Mouse (Mus musculus) liver, adult (tissue): ENCODE results near the gene Rbks.

Experiments used
- GATA4 ChIP-seq: IDR thresholded peaks from 2 replicates; pipeline ENCODE4 v1.6.1; 2014; ENCODE audit warnings: mild to moderate bottlenecking, low read length; ENCODE audit not compliant: insufficient replicate concordance

Rbks gene

DNA sequence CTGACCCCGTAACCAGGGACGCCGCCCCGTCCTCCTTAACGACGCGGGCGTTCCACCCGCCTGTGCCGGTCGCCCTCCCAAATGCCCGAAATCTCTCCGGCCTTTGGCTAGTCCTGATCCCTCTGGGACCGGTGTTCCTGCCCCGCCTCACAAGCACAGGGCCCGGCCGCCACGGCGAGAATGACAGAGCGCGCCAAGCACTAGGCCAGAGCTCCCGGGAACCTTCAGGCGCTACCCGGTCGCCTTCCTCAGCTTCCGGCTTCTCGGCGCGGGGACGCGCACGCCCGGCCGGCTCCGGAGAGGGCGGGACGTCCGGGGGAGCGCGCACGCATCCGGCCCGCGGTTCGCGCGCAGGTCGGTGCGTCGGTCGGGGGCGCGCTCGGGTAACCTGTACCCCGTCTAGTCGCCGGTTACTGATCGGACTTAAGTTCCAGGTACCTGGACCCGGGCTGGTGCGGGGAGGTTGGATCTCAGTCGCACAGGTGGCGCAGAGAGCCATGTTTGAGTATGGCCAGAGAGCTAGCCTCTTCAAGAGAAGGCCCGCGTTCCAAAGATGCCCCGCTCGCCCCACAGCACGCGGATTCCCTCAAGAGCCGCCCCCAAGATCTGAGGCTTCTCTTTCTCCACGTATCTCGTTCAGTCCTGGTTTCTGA, 343 bp upstream of the Rbks start, which contains the start of gene Babam2:
Gene Babam2 (plus strand): TSS at position 41 of the 653 bp plus-strand sequence.
- TF ChIP-seq GATA4 = peak; percentile 21; the same call in 1 of the 2 replicates

DNA sequence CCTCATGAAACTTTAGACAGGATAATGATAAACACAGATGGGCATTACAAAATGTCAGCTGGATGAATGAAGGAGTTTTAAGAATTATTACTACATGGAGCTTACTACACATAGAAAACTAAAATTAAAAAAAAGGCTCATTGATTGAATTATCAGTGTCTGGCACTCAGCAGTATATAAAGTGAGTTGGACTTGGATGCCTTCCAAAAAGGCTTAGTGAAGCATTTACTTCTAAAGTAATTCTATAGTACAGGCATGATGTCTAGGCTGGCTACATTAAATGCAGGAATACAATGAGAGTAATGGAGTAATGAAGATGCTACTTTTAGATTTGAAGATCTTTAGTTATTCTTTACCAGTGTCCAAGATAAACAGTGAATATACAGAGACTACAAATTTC, 4.2 kb downstream of the Rbks start:
- TF ChIP-seq GATA4 = no peak

DNA sequence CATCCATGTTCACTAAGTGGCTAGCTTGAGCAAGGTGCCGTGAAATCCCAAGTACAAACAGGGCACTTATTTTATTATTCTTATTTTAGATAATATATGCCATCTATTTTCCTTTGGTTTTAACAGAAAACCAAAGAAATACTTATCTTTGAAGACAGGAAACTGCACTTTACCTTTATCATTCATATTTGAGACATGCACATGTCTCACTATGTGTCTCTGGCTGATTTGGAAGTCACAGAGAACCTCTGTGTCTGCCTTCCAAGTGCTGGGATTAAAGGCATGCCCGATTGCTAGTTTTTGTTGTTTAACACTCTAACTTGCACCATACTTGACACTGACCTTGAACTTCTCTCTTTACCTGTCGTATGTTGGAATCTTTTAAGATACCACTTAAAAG, 9.5 kb downstream of the Rbks start:
- TF ChIP-seq GATA4 = no peak

DNA sequence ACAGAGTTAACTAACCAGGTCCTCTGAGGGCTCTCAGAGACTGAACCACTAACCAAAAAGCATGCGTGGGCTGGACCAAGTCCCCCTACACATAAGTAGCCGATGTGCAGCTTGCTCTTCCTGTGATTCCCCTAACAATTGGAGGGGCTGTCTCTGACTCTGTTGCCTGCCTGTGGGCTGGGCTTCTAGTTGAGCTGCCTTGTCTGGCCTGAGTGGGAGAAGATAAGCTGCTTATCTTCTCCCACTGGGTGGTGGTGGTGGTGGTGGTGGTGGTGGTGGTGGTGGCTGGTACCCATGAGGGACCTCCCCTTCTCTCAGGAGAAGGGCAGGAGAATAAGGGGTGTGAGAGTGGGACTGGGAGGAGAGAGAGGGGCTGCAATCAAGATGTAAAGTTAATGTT, 11.4 kb downstream of the Rbks start:
- no peak for TF ChIP-seq GATA4

DNA sequence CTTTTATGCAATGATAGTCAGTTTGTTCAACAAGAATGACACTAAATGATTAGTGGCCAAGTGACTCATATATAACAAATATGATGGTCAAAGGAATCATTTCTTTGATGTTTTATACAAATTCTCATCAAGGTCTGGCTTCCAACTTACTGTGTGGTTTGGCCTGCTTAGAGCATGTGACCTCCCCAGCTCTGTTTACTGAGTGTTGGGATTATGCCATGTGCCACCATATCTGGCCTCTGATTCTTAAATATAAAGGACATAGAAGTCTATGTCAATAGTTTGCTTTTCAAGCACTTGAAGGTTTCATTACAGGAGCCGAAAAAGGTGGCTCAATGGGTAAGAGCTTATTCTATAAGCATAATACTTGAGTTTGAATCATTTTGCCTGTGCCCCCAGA, 15.1 kb downstream of the Rbks start:
- TF ChIP-seq GATA4 = no peak

DNA sequence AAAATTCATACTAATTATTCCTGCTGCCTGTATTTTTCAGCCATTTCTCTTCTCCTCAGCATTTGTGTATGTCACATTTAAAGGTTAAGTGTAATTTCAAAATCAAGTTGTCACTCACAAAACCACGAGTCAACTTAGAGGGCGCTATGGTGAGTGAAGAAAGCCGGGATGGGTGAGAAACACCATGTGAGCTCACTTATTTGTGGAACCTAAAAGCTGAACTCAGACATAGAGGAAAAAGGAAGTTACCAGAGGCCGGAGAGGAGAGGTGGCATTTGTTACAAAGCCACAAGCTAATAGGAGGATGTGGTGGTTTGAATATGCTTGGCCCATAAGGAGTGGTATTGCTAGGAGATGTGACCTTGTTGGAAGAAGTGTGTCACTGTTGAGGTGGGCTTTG, 17.2 kb downstream of the Rbks start:
- no peak for TF ChIP-seq GATA4

DNA sequence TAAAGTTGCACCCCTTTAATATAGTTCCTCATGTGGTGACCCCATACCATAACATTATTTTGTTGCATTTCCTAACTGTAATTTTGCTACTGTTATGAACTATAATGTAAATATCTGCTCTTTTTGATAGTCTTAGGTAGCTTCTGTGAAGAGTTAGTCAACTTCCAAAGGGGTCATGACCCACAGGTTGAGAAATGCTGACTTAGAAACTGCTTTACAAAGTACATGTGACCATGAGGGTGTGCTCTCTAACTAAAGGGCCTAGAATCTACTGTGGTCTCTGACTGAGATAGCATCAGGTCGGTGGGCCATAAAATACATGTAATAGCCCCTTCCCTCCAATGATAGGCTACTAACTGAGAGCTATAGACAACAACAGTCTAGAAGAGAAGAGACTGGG, 19.4 kb downstream of the Rbks start:
- no peak for TF ChIP-seq GATA4

DNA sequence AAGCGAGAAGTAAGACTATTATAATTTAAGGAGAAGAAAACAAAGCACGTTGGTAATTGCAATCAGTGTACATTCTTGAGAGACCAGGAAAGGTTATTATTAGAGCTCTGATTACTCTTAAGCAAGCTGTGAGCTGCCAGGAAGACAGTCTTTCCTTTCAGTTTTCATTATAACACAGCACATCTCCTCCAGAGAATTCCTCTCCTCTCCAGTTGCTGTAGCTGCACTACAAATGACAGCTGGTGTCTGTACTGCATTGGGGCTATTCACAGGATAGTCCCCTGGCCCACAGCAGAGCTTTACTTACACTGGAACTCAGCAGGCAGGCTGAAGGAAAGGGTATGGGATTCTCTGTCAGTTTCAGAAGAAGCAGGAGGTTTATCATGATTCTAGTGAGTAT, 24.0 kb downstream of the Rbks start:
- TF ChIP-seq GATA4 = no peak

DNA sequence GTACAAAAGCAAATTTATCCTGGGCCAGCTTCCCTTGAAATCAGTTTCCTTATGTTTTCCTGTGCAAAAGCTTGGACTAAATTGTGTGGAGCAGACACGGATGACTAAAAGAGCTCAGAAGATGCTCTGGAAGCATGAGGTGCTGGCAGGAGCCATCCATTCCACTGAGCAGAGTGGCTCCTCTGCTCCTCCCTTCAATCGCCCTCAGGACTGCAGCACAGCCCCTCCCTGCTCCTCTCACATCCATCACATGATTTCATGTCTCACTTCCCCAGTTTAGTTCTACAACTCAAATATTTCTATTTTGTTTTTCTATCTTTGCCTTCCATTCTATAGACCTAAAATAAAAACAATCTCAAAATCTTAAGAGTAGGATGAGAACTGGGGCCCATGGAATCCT, 26.3 kb downstream of the Rbks start:
- TF ChIP-seq GATA4 = no peak

DNA sequence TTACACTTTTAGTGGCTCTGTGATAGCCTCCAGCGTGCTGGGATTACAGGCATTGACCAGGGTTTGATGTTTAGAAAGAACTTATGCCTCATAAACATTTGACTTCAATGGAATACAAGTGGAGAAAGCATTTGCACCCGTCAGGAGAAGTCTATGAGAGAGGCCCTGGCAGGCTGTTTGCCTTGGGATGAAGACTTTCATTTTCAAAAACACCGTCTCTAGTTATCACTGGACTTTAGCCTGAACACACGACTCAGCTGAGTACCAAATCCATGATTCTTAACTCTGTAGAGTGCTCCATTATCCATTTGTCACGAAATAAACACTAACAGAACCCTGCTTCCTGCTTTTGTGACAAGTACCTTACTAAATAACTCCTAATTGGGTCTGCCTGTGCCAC, 27.4 kb downstream of the Rbks start:
- TF ChIP-seq GATA4 = no peak

DNA sequence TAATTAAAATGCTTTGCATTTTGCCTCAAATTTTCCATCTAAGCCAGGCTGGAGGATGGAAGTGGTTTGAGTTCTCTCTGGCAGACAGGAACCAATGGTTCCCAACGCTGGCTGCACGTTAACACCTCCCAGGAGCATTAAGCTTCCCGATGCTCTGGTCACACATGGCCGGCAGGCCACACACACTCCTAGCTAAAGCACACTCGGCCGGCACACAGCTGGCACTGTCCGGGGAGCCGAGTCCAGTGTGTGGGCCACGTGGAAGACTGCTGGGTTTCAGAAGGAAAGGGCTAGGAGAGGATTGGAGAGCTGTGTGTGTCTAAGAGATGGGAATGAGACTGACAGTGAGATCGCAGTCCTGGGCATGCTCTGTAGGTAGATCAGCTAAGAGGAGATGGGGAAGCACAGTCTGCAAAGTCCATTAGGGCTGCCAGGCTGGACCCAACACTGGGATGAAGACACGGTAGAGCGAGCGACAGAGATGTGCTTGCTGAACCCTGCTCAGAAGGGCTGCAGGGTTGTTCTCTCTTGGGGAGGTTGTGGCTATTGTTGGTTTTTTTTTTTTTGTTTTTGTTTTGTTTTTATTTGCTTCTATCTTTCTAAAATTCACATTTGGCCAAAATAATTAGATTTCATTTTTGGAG, 29.0 kb downstream of the Rbks start:
- no peak for TF ChIP-seq GATA4

DNA sequence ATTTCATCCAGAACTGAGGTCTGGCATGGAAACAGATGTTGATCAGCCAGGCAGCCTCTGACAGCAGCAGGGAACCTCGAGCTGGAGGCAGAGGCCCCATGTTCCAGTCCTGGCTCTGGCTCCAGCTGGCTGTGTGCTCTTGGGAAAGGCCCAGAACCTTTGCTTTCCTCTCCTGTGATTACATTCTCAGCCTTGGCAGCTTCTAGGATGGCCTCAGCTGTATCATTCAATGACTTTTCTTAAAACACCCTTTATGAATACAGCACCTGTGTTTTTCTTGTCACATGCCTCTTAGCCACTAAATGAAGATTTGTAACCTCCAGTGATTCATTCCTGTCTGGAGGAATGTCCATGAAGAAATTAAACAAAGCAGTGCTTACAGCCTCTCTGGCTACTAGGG, 31.3 kb downstream of the Rbks start:
- TF ChIP-seq GATA4 = no peak

DNA sequence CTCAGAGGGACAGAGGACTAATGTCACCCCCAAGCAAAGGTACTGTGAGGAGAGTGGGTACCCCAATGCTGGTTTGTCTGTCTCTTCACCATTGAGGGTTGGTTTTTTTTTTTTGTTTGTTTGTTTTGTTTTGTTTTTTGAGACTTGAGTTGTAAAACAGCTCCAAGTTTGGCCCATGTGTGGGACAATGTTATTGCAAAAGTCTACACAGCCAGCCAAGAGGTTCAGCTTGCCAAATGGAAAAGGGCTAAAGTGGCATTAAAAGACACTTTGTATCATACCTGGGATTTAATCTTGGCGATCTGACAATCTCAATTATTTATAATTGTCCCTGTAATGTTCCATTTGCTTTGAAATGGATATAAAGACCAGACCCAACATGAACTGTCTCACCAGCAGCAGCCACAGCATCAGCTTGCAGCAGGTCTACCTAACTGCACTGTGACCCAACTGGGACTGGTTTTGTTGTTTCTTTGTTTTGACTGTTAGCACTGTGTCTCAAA, 41.7 kb downstream of the Rbks start:
- no peak for TF ChIP-seq GATA4

DNA sequence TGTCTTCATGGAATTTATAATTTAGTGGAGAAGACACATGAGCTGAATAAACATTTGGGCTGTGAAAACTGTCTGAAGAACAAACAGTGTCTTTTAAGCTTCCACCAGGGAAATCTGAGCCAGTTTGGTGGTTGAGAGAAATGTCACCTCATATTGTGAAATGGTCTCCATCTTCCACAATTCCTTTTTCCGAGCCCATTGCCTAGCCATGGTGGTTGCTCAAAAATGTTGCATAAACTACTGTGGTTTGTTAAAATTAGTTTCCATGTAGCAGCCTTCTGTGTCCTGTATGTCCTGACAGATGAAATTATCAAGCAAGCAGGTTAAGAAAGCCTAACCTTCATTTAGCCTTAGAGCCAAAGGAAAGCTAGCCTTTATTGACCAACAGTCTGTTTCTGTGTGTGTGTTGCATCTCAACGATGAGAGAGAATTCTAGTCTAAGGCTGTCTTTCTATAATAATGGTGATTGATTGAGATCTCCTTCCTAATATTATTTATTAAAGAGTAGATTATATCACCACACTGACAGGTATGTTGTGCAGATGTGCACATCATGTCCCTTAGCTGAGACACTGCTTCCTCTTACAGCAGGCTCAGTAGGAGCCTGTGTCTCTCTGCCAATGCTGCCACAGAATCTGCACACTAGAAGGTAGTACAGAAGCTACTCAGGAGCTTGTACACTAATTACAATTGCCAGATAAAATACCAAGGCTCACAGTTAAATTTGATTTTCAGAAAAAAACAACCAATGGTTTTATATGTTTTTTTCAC, 46.7 kb downstream of the Rbks start:
- no peak for TF ChIP-seq GATA4

DNA sequence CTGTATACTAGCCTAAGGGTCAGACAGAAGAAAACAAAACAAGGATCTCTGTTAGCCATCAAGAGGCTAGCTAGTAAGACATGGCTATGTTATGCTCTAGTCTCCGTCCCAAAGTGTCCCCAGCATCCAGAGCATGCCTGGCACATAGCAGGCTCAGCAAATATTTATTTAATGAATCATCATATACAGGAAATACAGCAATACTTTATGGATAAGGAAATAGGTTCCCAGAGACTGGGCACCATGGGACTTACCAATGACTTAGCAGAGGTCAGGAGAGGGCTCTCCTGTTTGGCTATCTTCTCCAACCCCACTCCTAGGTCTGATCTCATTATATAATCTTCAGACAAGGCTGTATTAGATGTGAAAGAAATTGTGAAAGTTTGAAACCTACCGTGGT, 50.1 kb downstream of the Rbks start:
- TF ChIP-seq GATA4 = no peak

DNA sequence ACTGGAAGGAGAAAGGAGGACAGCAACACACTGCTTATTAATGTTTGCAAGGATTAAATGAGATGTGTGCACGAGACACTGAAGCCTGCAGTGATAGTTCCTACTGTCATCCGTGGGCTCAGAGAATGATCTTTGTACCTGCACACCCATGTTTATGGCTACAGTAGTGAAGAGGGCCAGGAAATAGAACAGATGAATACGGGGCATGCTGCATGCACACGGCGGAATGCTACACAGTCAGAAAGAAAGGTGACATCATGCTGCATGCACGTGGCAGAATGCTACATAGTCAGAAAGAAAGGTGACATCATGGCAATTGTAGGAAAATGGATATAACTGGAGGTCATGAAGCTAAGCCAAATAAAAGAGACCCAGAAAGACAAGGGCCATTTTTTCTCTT, 50.9 kb downstream of the Rbks start:
- TF ChIP-seq GATA4 = no peak
